Mouse (Mus musculus) CD4-positive, CD25-positive, alpha-beta regulatory T cell, adult 4 months (primary cell): Measurements from ENCODE around the gene Prkcb. TPM values are rescaled to one million over a fixed set of nuclear protein-coding genes. Genes with fewer than 3 reads are reported as not detected.
A peak's percentile ranks its signal among the peaks of the same experiment; 100 is the strongest.

ENCODE experiments used
- ATAC-seq: one replicate; pipeline ENCODE4 v1.8.0; 2017
- polyA plus RNA-seq, 2 experiments: library from polyadenylated mRNA; unstranded; fragments of 100-300 nt; shearing (Covaris generic); gene quantifications; one replicate each; pipeline ENCODE4 v1.2.1; 2017

Gene Prkcb
- polyA plus RNA-seq, 2 experiments from 2014 or later: 64.4 to 70.8 TPM

GRCm38 (mm10) chr7:122322038-122322690 lies 33.6 kb downstream of the Prkcb start:
- no peak for ATAC-seq

GRCm38 (mm10) chr7:122327942-122328341 lies 39.4 kb downstream of the Prkcb start:
- no peak for ATAC-seq

DNA sequence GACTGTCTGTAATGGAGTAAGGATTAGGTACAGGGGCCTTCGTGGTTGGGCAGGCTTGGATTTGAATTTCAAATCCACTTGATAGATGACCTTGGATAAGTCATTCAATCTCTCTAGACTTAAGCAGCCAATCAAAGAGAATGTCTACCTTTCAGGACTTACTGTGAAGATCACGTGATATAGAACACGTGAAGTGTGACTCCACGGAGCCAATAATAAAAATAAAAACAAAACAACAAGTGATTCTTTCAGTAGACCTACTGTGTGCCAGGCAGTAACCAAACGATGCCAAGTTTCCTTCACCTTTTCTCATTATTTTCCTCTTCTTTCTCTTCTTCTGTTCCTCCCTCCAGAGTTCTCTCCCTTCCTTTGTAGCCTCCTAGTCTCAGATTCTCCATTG lies 39.9 kb downstream of the Prkcb start:
- ATAC-seq: no peak

GRCm38 (mm10) chr7:122329588-122329987 lies 41.0 kb downstream of the Prkcb start:
- no peak for ATAC-seq

- ATAC-seq: no peak
Measured at GRCm38 (mm10) chr7:122333686-122334085, 45.1 kb downstream of the Prkcb start.

DNA sequence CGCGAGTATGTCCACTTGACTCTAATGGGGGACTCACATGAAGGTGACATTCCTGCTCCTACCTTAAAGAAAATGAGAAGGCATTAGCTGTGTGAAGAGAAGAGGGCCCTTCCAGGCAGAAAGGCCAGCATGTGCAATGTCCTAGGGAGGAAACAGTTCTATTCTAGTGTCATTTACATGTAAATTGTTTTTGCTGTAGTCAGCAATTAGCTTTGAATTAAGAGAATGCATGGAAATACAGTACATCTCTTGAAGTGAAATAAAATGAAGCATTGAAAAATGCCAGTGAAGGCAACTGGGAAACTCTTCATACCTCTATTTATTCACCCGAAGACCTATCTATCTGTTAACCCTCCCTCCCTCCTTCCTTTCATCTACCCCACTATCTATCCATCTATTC lies 48.8 kb downstream of the Prkcb start:
- ATAC-seq: no peak

DNA sequence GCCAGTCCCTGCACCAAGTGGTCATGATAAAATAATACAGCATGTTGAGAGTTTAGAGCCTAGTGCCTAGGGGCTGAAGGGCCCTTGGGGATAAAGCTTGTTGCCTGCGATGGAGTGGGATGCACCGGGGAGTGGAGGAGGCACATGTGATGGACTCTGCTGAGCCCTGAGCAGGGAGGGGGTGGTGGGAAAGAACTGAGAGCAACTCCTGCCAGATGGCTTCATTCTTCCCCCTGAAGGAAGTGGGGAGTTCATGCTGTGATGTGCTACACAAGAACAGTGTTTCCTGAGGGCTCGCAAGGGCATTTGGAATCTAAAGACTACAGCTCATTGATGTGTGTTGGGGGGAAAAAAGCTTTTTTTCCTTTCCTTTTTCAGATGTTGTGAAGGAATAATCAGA lies 49.5 kb downstream of the Prkcb start:
- ATAC-seq: no peak

- ATAC-seq: no peak
Measured at GRCm38 (mm10) chr7:122339476-122339875, 50.9 kb downstream of the Prkcb start.

GRCm38 (mm10) chr7:122341813-122342212 lies 53.3 kb downstream of the Prkcb start:
- no peak for ATAC-seq

- ATAC-seq: no peak
Measured at GRCm38 (mm10) chr7:122344656-122345055, 56.1 kb downstream of the Prkcb start.

DNA sequence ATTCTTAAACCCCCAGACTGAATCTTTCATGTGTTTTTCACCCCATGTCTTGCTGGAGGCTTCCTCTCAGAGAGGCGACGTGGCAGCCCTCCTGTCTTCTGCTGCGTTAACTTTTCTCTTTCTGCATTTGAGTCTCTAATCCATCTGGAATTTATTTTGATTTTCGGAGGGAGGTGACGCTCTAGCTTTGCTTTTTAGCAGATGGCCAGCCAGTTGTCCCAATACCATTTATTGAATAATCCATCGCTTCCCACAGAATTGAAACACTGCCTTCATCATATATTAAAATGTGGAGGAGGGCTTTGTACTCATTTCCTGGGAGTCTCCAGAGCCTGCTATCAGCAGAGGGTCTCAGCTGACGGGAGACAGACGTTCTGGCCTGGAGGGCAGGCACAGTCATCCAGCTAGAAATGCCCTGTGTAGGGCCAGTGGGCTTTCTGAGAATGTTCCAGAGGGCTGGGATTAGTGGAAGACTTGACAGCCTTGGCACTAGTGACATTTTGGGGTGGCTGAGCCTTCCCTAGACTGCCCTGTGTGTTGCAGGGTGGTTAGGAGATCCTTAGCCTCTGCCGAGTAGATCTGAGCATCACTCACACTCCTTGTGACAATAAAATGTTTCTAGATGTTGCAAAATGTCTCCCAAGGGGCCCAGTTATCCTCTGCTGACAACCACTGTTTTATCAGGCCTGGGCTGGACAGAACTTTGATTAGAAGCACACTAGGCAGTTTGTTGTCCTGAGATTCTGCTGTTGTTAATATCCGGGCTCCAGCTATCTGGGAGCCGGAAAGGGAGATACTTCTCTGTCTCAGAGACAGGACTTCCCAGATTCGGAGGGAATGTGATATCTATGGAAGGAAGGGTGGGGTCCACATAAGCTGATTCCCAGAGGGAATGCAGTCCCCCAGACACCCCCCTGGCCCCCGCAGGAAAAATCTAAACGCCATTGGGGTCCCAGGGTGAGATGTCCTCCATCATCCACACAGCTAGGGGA lies 58.0 kb downstream of the Prkcb start:
- no peak for ATAC-seq

GRCm38 (mm10) chr7:122347433-122347832 lies 58.9 kb downstream of the Prkcb start:
- no peak for ATAC-seq

- no peak for ATAC-seq
Measured at GRCm38 (mm10) chr7:122349961-122350360, 61.4 kb downstream of the Prkcb start.

DNA sequence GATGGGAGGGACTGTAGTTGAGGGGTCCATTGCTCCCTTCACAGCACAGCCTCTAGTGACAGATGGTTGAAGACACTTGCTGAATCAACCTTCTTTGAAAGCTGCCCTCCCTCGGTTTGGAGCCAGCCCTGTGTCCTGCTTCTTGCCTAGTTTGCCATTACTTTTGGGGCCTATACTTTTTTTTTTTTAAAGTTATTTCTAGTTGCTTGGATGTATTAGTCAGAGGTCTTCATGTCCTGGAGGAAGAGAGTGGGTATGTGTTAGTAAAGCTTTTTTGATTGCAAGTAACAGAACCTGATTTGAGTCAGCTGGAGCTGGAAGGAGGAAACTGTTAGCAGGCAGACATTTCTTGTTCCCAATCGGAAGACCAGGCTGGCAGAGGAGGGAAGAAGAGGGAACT lies 62.2 kb downstream of the Prkcb start:
- ATAC-seq: no peak

DNA sequence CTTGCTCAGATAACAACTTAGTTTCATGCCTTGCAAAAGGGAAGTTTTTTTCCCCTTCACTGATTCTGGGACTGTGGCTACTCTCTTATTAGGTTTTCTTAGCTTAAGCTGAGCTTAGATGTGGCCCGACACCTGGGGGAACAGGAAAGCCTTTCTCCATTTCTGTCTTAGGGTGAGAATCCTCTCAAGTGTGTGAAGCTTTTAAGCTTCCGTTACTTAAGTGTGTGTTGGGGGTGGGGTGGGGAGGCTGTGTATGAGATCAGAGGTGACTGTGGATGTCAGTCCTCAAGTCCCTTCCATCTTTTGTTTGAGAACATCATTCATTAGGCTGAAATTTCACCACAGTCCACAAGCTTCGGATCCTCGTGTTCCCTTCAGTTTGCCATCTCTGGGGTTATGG lies 63.3 kb downstream of the Prkcb start:
- ATAC-seq: peak; percentile 62

- no peak for ATAC-seq
Measured at GRCm38 (mm10) chr7:122352566-122353277, 64.2 kb downstream of the Prkcb start.

DNA sequence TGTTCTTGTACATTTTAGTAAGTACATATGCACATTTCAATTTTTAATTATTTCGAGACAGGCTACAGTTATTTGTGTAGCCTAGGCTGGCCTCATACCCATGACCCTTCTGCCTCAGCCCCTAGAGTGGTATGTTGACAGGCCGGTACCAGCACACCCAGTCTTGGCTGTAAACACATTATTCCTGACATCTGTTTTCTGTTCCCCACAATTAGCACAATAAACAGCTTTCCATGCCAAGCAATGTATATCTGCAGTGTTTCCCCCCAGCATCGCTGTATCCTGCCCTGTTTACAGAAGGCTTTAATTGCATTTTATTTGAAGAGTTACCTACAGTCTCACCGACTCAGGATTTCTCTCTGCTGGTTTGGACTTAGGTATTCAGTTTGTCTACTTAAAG lies 64.8 kb downstream of the Prkcb start:
- ATAC-seq: no peak

DNA sequence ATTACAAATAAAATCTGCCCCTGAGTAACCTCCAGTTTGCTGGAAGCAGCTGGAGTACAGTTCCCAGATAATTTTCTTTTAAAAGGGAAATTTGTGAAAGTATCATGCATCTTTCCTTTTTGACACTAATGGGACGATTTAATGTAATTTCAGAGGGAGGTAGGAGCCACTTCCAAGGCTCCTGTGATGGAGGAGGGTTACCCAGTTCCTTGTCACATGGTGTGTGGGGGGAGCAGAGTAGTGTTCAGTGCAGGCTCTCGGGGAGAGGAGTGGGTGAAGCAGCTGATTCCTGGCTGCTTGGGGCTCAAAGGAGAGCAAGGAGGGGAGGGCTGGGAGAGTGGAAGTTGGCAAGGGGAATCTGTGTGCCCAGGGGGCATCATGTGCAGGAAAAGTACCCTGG lies 68.4 kb downstream of the Prkcb start:
- no peak for ATAC-seq

DNA sequence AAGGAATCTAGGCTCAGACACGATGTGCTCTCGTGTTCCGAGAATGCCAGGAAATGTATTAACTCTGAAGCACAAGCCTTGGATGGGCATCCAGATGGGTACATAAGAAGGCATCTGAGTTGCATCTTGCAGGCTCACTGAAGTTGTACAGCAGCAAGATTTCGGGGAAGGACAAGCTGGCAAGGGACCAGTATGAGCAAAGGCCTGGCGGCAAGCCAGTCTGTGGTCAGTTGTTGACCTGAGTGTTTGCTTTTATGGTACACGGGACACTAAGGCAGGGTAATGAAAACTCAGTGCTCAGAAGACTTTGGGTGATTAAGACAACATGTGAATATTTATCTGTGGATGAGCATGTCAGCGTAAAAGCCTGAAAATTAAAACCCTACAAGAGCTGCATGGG lies 69.3 kb downstream of the Prkcb start:
- ATAC-seq: no peak

DNA sequence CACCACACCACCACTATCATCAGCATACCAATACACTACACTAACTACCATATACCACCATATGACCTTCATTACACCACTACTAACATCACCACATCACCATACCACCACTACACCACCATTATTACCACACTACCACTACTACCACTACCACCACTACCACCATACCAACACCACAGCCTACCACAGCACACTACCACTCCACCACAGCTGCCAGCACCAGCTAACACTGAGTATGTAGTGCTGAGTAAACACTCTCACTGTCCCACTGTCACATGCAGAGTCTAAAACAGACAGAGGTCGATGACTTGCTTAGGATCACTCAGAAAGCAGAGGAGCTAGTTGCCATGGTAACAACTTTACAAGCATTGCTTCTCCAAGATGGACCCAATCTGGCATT lies 78.1 kb downstream of the Prkcb start:
- no peak for ATAC-seq

GRCm38 (mm10) chr7:122367303-122368007 lies 78.9 kb downstream of the Prkcb start:
- no peak for ATAC-seq

- ATAC-seq: no peak
Measured at GRCm38 (mm10) chr7:122370488-122370887, 81.9 kb downstream of the Prkcb start.

GRCm38 (mm10) chr7:122371947-122372346 lies 83.4 kb downstream of the Prkcb start:
- no peak for ATAC-seq
